Mouse (Mus musculus) cerebellum, postnatal 10 days (tissue): ENCODE results near the gene Ccng1.
"Not testable (repeated sequence)": the region's sequence is repeated elsewhere in the genome, so short reads cannot be mapped to it uniquely, and the experiment has no call there.

ENCODE experiments used
- DNase-seq, 2 experiments: peaks; one replicate each; pipeline ENCODE4 v3.0.0; 2021; ENCODE audit warnings: mixed read lengths in 2 of 2

Ccng1 gene

DNA sequence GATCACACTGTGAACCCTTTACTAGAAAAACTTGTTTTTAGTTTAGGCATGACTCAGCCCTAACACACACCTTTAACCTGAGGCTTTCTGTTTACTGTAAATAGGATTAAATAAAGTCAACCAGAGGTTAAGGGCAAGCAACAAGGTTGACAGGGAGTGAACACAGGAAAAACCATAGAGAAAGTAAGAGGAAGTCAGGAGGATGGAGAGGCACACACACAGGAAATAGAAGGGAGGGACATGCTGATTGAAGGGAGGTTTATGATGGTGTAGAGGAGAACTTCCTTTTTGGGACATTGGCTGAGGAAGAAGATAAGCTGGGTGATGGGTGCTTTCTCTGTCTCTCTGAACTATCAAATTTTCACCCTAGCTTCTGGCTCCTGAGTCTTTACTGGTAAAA, 36.8 kb downstream of the Ccng1 start:
- DNase-seq, result no peak

DNA sequence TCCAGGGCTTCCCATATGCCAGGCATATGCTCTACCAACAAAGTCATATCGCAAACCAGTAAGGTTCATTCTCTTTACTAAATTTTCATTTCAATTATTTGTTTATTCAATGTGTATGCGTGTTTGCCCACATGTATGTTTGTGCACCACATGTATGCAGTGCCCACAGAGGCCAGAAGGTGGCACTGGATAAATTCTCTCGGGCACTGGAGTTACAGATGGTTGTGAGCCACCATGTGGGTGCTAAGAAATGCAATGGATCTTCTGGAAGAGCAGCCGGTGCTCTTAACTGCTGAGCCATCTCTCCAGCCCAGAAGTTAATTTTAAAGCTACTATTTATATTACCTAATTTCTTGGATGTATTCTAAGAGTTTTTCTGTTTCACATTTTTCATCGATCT, 39.6 kb downstream of the Ccng1 start:
- no peak for DNase-seq

DNA sequence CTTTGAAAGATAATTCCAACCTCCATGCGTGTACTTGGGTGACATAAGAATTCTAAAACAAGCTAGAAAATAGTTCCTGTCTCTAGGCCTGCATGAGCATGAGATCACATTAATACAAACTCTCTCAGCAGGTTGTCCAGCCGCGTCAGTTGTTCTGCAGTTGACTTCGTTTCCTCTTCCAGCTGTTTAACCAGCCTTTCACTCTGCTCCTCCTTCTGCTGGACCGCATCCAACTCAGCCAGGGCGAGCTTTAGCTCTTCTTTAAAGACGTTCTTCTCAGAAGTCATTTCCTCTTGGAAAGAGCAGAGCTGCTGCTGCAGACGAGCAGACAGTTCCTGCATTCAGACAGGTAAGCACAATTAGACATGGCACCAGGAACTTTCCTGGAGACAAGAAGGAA, 41.3 kb downstream of the Ccng1 start:
- peak in 1 of 2 experiments; percentile 19 for DNase-seq

DNA sequence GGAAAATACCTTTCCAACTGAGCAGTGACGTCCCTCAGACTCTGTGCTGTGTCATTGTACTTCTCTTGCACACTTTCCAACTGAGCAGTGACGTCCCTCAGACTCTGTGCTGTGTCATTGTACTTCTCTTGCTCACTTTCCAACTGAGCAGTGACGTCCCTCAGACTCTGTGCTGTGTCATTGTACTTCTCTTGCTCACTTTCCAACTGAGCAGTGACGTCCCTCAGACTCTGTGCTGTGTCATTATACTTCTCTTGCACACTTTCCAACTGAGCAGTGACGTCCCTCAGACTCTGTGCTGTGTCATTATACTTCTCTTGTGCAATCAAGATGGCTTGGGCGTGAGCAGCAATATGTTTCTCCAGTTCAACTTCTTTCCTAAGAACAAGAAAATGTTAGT, 45.2 kb downstream of the Ccng1 start:
- not testable (repeated sequence) for DNase-seq
